Mouse (Mus musculus) neural tube, embryonic 11.5 days (tissue): Measurements from ENCODE around the gene Pan3. TPM values are rescaled to one million over a fixed set of nuclear protein-coding genes. Genes with fewer than 3 reads are reported as not detected.

Experiments used
- ATAC-seq: fragments of 200-750 bp; cut with Nextera tagmentation; 2 replicates; pipeline ENCODE4 v1.8.0; 2017; ENCODE audit warnings: moderate number of reproducible peaks, mild to moderate bottlenecking, moderate TSS enrichment, moderate library complexity; ENCODE audit not compliant: insufficient read depth, low FRiP score, low TSS enrichment
- DNase-seq: peaks from one replicate; pipeline ENCODE4 v3.0.0-alpha.2; 2015; ENCODE audit warnings: low spot score
- H3K27ac ChIP-seq: fragments of 300-500 bp; sonication (generic); 2 replicates; pipeline ENCODE4 v1.5.1; 2014; ENCODE audit warnings: low read depth, mild to moderate bottlenecking, low read length
- H3K27me3 ChIP-seq: fragments of 300-500 bp; sonication (generic); 2 replicates; pipeline ENCODE4 v1.6.1; 2014; ENCODE audit warnings: mild to moderate bottlenecking, low read length, mixed read lengths; ENCODE audit not compliant: control insufficient read depth, insufficient read depth
- H3K36me3 ChIP-seq: fragments of 300-500 bp; sonication (generic); 2 replicates; pipeline ENCODE4 v1.6.1; 2014; ENCODE audit warnings: mild to moderate bottlenecking, low read length, moderate library complexity, mixed read lengths; ENCODE audit not compliant: control insufficient read depth, insufficient read depth
- H3K4me1 ChIP-seq: fragments of 300-500 bp; sonication (generic); 2 replicates; pipeline ENCODE4 v1.6.1; 2014; ENCODE audit warnings: low read length, mixed read lengths; ENCODE audit not compliant: control insufficient read depth, insufficient read depth
- H3K4me2 ChIP-seq: fragments of 300-500 bp; sonication (generic); 2 replicates; pipeline ENCODE4 v1.6.1; 2014; ENCODE audit warnings: low read depth, mild to moderate bottlenecking, moderate library complexity
- H3K4me3 ChIP-seq: fragments of 300-500 bp; sonication (generic); 2 replicates; pipeline ENCODE4 v1.5.1; 2014; ENCODE audit warnings: low read depth, low read length
- H3K9ac ChIP-seq: fragments of 300-500 bp; sonication (generic); 2 replicates; pipeline ENCODE4 v1.6.1; 2014; ENCODE audit warnings: mild to moderate bottlenecking, low read length
- H3K9me3 ChIP-seq: fragments of 300-500 bp; sonication (generic); 2 replicates; pipeline ENCODE4 v1.6.1; 2016; ENCODE audit warnings: low read length; ENCODE audit not compliant: control insufficient read depth
- WGBS: fragments of 180-500 bp; shearing (Covaris S2); extraction: QIAGEN DNeasy Blood & Tissue Kit; methylation state at CpG from one replicate; pipeline ENCODE4 v1.1.7; 2014; 5-methylcytosine and 5-hydroxymethylcytosine counted together
- polyA plus RNA-seq: library from polyadenylated mRNA; unstranded; fragments of >200 nt; fragmentation: Nextera tagmentation; extraction: Ambion mirVana; gene quantifications from 2 replicates; pipeline ENCODE4 v1.2.1, GENCODE M21; 2014

The Pan3 gene
- polyA plus RNA-seq, 1 experiment from 2014 or later, result 52.9 TPM

DNA sequence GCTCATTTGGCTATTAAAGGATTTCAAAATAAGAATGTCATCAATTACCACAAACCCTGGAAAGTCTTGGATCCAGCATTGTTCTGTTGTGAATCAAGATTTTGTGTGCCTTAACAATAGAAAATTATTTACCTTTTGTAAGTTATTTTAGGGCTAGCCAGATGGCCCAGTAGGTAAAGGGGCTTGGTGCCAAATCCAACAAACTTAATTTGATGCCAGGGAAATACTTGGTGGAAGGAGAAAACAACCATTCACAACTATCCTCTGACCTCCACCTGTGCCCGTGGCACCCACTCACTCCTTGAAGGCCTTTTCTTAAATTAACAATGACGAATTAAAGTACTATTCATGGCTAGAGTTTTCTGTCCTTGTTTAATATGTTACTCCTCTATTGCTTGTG, 66.0 kb downstream of the Pan3 start:
- no peak overlapping the region for H3K27ac ChIP-seq
- no peak overlapping the region for H3K4me2 ChIP-seq
- H3K27me3 ChIP-seq, result no peaks in the 10 kb centered on the region
- 89% methylated on average over 2 of the region's 2 CpGs for whole genome bisulfite sequencing
- H3K4me3 ChIP-seq, result no peak overlapping the region
- DNase-seq (no peak), ATAC-seq (no peak)
- H3K4me1 ChIP-seq, result no peaks in the 10 kb centered on the region
- H3K9ac ChIP-seq, result no peak overlapping the region
- no peaks in the 10 kb centered on the region for H3K9me3 ChIP-seq
- no peaks in the 10 kb centered on the region for H3K36me3 ChIP-seq

DNA sequence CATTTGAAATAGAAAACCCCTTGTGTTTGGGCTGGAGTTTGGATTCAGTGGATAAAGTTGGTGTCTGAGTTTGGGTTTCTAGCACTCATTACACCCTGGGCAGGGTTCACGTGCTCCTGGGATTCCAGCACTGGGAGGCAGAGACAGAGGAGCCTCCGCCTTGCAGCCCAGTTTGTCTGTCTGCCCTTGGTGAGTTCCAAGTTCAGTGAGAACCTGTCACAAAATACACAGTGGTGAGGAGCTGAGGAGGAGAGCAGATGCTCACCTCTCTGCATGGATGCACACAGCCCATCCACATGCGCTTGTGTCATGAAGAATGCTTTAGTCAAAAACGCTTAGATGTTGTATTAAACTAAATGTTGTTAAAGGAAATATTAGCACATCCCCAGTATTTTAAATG, 67.0 kb downstream of the Pan3 start:
- DNase-seq (no peak), ATAC-seq (no peak)
- Histone ChIP-seq H3K4me3 (no peak overlapping the region), H3K36me3 (no peaks in the 10 kb centered on the region), H3K27ac (no peak overlapping the region), H3K9me3 (no peaks in the 10 kb centered on the region), H3K4me2 (no peak overlapping the region), H3K9ac (no peak overlapping the region), H3K4me1 (no peaks in the 10 kb centered on the region), H3K27me3 (no peaks in the 10 kb centered on the region)
- 82% methylated on average over 4 of the region's 4 CpGs for WGBS

DNA sequence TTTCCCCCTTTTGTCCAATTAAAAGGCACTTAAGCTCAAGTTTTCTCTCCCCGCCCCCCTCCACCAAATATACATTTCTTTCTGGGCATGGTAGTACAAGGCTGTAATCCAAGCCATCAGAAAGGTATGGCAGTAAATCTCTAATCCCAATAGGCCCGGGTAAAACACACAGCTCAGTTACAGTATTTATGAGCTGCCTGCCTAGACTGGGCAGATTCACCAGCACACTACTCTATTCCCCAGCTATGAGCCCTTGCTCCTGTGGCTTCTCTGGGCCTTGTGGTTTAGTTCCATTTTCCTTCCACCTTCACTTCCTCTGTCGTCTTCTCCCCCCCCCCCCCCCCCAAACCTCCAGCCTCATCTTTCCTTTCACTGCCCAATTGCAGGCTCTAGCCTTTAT, 67.8 kb downstream of the Pan3 start:
- no peak for DNase-seq
- WGBS, result 63% methylated on average over 2 of the region's 3 CpGs
- H3K27ac ChIP-seq, result no peak overlapping the region

DNA sequence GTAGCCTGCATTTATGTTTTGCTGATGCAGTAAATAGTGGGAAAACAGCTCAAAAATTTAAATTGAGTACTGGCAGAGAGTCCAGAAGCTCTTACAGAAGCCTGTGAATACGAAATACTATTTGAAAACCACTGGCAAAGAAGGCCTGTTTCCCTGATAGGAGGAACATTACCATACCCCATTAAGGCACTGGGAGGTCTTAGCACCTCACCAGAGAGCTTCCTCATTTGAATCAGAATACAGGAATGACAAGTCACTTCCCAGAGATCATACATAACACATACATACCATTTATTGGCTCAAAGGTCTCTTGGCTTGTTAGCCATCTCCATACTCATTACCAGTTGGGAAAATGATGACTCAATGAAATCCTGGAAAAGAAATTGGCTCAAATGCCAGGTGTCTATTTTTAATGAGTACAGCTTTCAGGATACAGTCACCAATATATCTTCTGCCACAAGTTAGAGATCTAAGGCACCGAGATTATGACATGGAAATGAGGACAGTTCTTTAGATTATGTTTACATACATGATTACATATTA, 71.6 kb downstream of the Pan3 start:
- H3K36me3 ChIP-seq, result no peaks in the 10 kb centered on the region
- WGBS, result 83% methylated on average over 2 of the region's 2 CpGs
- ATAC-seq (no peak), DNase-seq (no peak)
- no peak overlapping the region for H3K4me3 ChIP-seq
- no peak overlapping the region for H3K27ac ChIP-seq
- H3K4me2 ChIP-seq, result no peak overlapping the region
- H3K9me3 ChIP-seq, result no peaks in the 10 kb centered on the region
- H3K4me1 ChIP-seq, result no peaks in the 10 kb centered on the region
- no peaks in the 10 kb centered on the region for H3K27me3 ChIP-seq
- no peak overlapping the region for H3K9ac ChIP-seq

More for the DNA sequence above, 67.8 kb downstream of the Pan3 start:
- H3K4me3 ChIP-seq, result no peak overlapping the region
- no peaks in the 10 kb centered on the region for H3K27me3 ChIP-seq
- no peak overlapping the region for H3K9ac ChIP-seq
- H3K36me3 ChIP-seq, result no peaks in the 10 kb centered on the region
- H3K4me2 ChIP-seq, result no peak overlapping the region
- no peak for ATAC-seq
- no peaks in the 10 kb centered on the region for H3K4me1 ChIP-seq
- H3K9me3 ChIP-seq, result no peaks in the 10 kb centered on the region

DNA sequence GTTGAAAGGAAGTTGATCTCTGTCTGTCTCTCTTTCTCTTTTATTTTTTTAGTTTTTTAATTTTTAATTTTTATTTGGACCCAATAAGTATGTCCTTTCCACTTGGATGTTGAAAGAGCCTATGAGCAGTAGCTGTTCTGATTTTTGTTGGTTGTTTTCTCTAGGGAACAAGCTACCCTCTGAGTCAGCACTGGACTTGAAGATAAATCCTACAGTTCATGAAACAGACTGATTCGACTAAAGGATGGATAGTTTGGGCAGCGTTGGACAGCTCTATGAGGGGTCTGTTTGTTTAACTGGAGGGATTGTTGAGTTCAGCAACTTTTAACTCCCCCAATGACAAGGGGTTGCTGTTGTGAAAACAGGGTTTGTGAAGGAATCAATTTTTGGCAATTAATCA, 73.0 kb downstream of the Pan3 start:
- no peaks in the 10 kb centered on the region for H3K9me3 ChIP-seq
- no peak overlapping the region for H3K4me2 ChIP-seq
- no peak overlapping the region for H3K9ac ChIP-seq
- DNase-seq (no peak), ATAC-seq (no peak)
- no peaks in the 10 kb centered on the region for H3K4me1 ChIP-seq
- H3K4me3 ChIP-seq, result no peak overlapping the region
- no peaks in the 10 kb centered on the region for H3K36me3 ChIP-seq
- no peaks in the 10 kb centered on the region for H3K27me3 ChIP-seq
- WGBS, result 79% methylated on average over 2 of the region's 2 CpGs
- H3K27ac ChIP-seq, result no peak overlapping the region

DNA sequence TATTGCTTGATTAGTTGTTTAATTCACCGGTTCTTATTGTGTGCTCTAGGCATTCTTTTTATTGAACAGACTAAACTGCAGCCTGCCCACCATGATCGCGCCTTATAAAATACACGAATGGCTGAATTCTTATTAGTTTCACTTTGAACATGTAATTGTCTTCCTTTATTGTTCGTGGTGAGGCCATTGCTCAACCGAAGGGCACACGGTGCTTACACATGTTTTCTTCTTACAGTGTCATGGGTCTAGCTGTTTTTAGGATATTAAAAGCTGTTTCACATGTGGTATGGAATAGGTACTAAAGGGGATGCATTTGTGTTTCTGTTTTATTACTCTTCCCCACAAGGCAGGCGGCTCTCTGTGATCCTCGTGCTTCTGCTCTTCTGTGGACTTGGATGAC, 81.4 kb downstream of the Pan3 start:
- 92% methylated on average over 9 of the region's 9 CpGs for WGBS
- H3K27ac ChIP-seq, result no peak overlapping the region

DNA sequence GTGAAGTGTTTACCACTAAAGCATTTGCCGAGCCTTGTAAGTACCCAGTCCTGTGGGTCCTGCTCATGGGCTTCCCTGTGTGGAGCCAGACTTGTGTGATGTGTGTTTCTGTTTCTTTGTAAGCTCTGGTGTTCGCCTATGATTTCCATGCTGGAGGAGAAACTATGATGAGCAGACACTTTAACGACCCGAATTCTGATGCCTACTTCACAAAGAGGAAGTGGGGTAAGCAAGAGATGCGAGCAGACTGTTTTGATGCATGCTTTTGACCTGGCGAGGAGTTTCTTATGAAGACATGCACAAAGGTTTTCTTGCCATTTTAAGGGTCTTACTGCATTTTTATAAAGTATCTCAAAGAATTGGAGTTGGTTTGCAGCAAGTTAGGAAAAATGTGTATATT, 97.0 kb downstream of the Pan3 start:
- 94% methylated on average over 6 of the region's 6 CpGs for WGBS
- Histone ChIP-seq H3K9me3 (no peaks in the 10 kb centered on the region), H3K9ac (no peak overlapping the region), H3K4me2 (no peak overlapping the region), H3K4me1 (no peaks in the 10 kb centered on the region), H3K27ac (no peak overlapping the region), H3K4me3 (no peak overlapping the region), H3K27me3 (no peaks in the 10 kb centered on the region), H3K36me3 (no peaks in the 10 kb centered on the region)
- no peak for ATAC-seq
- DNase-seq, result no peak

More for the DNA sequence above, 81.4 kb downstream of the Pan3 start:
- Histone ChIP-seq H3K9ac (no peak overlapping the region), H3K36me3 (no peaks in the 10 kb centered on the region), H3K4me2 (no peak overlapping the region), H3K27me3 (no peaks in the 10 kb centered on the region), H3K9me3 (no peaks in the 10 kb centered on the region), H3K4me3 (no peak overlapping the region), H3K4me1 (no peaks in the 10 kb centered on the region)
- no peak for ATAC-seq
- no peak for DNase-seq

DNA sequence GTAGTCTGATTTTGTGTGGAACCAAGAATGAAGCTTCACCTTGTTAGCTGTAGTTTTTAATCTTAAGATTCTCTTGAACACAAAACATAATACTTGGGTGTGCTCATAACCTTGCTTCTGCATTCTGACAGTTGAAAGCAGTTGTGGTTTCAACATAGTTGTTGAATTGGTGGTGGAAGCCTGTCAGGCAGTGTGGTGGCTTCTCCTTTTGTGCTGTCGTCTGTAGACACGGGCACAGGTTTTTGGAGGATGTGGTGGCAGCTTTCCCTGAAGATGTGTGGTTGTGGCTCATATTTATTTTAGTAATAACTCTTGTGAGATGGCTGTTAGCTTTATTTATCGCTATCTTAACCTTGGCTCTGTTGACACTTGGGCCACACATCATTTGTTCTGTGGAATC, 97.8 kb downstream of the Pan3 start:
- Histone ChIP-seq H3K4me2 (no peak overlapping the region), H3K36me3 (no peaks in the 10 kb centered on the region), H3K27me3 (no peaks in the 10 kb centered on the region), H3K9ac (no peak overlapping the region), H3K9me3 (no peaks in the 10 kb centered on the region), H3K4me3 (no peak overlapping the region), H3K27ac (no peak overlapping the region), H3K4me1 (no peaks in the 10 kb centered on the region)
- ATAC-seq, result no peak
- DNase-seq, result no peak
- 82% methylated on average over 3 of the region's 3 CpGs for WGBS

DNA sequence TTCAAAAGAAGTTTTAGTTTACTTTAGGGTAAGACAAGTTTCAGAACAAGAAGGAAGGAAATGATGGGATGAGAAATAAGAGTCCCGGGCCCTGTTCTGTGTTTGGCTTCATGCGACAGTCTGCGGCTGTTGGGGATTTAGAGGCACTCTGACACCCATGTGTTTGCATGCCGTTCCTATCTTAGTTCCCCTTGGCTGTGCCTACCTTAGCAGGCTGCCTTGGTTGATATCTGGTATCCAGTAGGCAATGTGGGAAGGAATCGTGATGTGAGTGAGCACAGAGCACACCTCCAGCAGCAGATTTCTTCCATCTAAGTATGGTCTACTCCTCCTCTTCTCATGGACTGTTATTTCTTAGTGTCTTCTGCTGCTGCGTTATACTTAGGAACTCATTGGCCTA, 102.1 kb downstream of the Pan3 start:
- H3K27ac ChIP-seq, result no peak overlapping the region
- no peaks in the 10 kb centered on the region for H3K36me3 ChIP-seq
- no peaks in the 10 kb centered on the region for H3K4me1 ChIP-seq
- no peaks in the 10 kb centered on the region for H3K9me3 ChIP-seq
- no peak for ATAC-seq
- H3K4me2 ChIP-seq, result no peak overlapping the region
- WGBS, result 94% methylated on average over 6 of the region's 6 CpGs
- no peaks in the 10 kb centered on the region for H3K27me3 ChIP-seq
- no peak overlapping the region for H3K9ac ChIP-seq
- H3K4me3 ChIP-seq, result no peak overlapping the region
- no peak for DNase-seq
